Mouse (Mus musculus) limb, embryonic 14.5 days (tissue): ENCODE data around the gene Cyp4v3. TPM values are rescaled to one million over a fixed set of nuclear protein-coding genes. Genes with fewer than 3 reads are reported as not detected.

Experiments used
- ATAC-seq: fragments of 200-750 bp; cut with Nextera tagmentation; 2 replicates; pipeline ENCODE4 v1.8.0; 2017; ENCODE audit warnings: low read depth, moderate number of reproducible peaks, moderate TSS enrichment; ENCODE audit not compliant: low FRiP score
- DNase-seq: peaks from one replicate; pipeline ENCODE4 v3.0.0-alpha.2; 2015; ENCODE audit warnings: low spot score
- H3K27ac ChIP-seq: fragments of 300-500 bp; sonication (generic); replicated peaks from 2 replicates; pipeline ENCODE4 v1.5.1; 2014; ENCODE audit warnings: low read depth, mild to moderate bottlenecking, low read length, moderate library complexity, mixed read lengths
- H3K27me3 ChIP-seq: fragments of 300-500 bp; sonication (generic); 2 replicates; pipeline ENCODE4 v1.6.1; 2014; ENCODE audit warnings: low read length, mixed read lengths; ENCODE audit not compliant: control insufficient read depth, insufficient read depth
- H3K36me3 ChIP-seq: fragments of 300-500 bp; sonication (generic); 2 replicates; pipeline ENCODE4 v1.6.1; 2014; ENCODE audit warnings: mild to moderate bottlenecking, low read length, moderate library complexity, mixed read lengths; ENCODE audit not compliant: control insufficient read depth, insufficient read depth
- H3K4me1 ChIP-seq: fragments of 300-500 bp; sonication (generic); 2 replicates; pipeline ENCODE4 v1.6.1; 2014; ENCODE audit warnings: antibody characterized with exemption, low read length, mixed read lengths; ENCODE audit not compliant: control insufficient read depth, insufficient read depth
- H3K4me2 ChIP-seq: fragments of 300-500 bp; sonication (generic); replicated peaks from 2 replicates; pipeline ENCODE4 v1.6.1; 2014; ENCODE audit warnings: low read depth, mild to moderate bottlenecking, low read length, moderate library complexity; ENCODE audit not compliant: severe bottlenecking
- H3K4me3 ChIP-seq: fragments of 300-500 bp; sonication (generic); replicated peaks from 2 replicates; pipeline ENCODE4 v1.5.1; 2014; ENCODE audit warnings: low read length
- H3K9ac ChIP-seq: fragments of 300-500 bp; sonication (generic); 2 replicates; pipeline ENCODE4 v1.6.1; 2014; ENCODE audit warnings: mild to moderate bottlenecking, low read depth, low read length, moderate library complexity; ENCODE audit not compliant: severe bottlenecking
- H3K9me3 ChIP-seq: fragments of 300-500 bp; sonication (generic); 2 replicates; pipeline ENCODE4 v1.6.1; 2016; ENCODE audit warnings: low read length; ENCODE audit not compliant: control insufficient read depth
- POLR2A ChIP-seq: fragments of 200-500 bp; IDR thresholded peaks from 2 replicates; pipeline ENCODE4 v1.8.0; 2012; ENCODE audit warnings: inconsistent platforms, mild to moderate bottlenecking, moderate library complexity, borderline replicate concordance; ENCODE audit not compliant: insufficient read depth, insufficient read length; ENCODE audit errors: extremely low read depth
- WGBS: fragments of 180-500 bp; shearing (Covaris S2); extraction: QIAGEN DNeasy Blood & Tissue Kit; methylation state at CpG from one replicate; pipeline ENCODE4 v1.1.7; 2014; 5-methylcytosine and 5-hydroxymethylcytosine counted together
- polyA plus RNA-seq, 2 experiments: library from polyadenylated mRNA; depleted of rRNA in 1 of 2; stranded (reverse) in 1 of 2; unstranded in 1 of 2; fragments of >200 nt; fragmentation: Nextera tagmentation in 1 of 2; extraction: Ambion mirVana in 1 of 2; gene quantifications; 2 replicates each; pipeline versions ENCODE4 v1.2.1 to v1.2.3; 2012 to 2014

Cyp4v3 gene
- polyA plus RNA-seq (2012; rRNA removed) = 1.1 and 1.4 TPM in 2 replicates
- 0.98 and 2.2 TPM in 2 replicates for polyA plus RNA-seq (2014; fragmentation: Nextera tagmentation; extraction: Ambion mirVana)

- WGBS = 1% methylated on average over 41 of the region's 44 CpGs
- Histone ChIP-seq H3K4me3 (peak within 1 kb of the TSS; percentile 50), H3K36me3 (no peaks in the 10 kb centered on the region), H3K27me3 (no peaks in the 10 kb centered on the region), H3K27ac (no peak within 1 kb of the TSS), H3K4me2 (peak within 1 kb of the TSS; percentile 81), H3K4me1 (peaks cover 4% of the 10 kb centered on the region; the same call in 1 of the 2 replicates), H3K9ac (peak within 1 kb of the TSS; percentile 66), H3K9me3 (no peaks in the 10 kb centered on the region)
- ATAC-seq = peak; percentile 63
- peak; percentile 66 for DNase-seq
- peak; percentile 25; the same call in 1 of the 2 replicates for TF ChIP-seq POLR2A
Measured at GRCm38 (mm10) chr8:45332685-45333409, at the start of gene Cyp4v3. Cyp4v3 (minus strand) TSS chr8:45333216.

- H3K36me3 ChIP-seq = no peaks in the 10 kb centered on the region
- 2% methylated on average over 6 of the region's 6 CpGs for WGBS
- H3K4me1 ChIP-seq = peaks cover 11% of the 10 kb centered on the region; the same call in 1 of the 2 replicates
- ATAC-seq (no peak), DNase-seq (no peak)
- peak within 1 kb of the TSS; percentile 77 for H3K4me2 ChIP-seq
- H3K27ac ChIP-seq = no peak within 1 kb of the TSS
- peak within 1 kb of the TSS; percentile 33 for H3K4me3 ChIP-seq
- peak within 1 kb of the TSS; percentile 49 for H3K9ac ChIP-seq
- H3K9me3 ChIP-seq = no peaks in the 10 kb centered on the region
- no peak for TF ChIP-seq POLR2A
- 0 out of 2 replicates have a peak, but pooled peaks cover 7% of the 10 kb centered on the region for H3K27me3 ChIP-seq
Measured at GRCm38 (mm10) chr8:45381963-45382347, 48.9 kb upstream of the Cyp4v3 start, which contains the start of gene Fam149a. Fam149a (minus strand) TSS chr8:45382291.

- no peaks in the 10 kb centered on the region for H3K9me3 ChIP-seq
- H3K36me3 ChIP-seq = no peaks in the 10 kb centered on the region
- no peak for TF ChIP-seq POLR2A
- no peak for DNase-seq
- no peak overlapping the region for H3K27ac ChIP-seq
- peak overlapping the region; percentile 77 for H3K4me2 ChIP-seq
- H3K4me1 ChIP-seq = peaks cover 11% of the 10 kb centered on the region; the same call in 1 of the 2 replicates
- peak overlapping the region; percentile 33 for H3K4me3 ChIP-seq
- 0 out of 2 replicates have a peak, but pooled peaks cover 7% of the 10 kb centered on the region for H3K27me3 ChIP-seq
- 2% methylated on average over 38 of the region's 38 CpGs for WGBS
- no peak for ATAC-seq
- H3K9ac ChIP-seq = peak overlapping the region; percentile 49
Measured at GRCm38 (mm10) chr8:45381075-45381962, 48.3 kb upstream of the Cyp4v3 start.

- Histone ChIP-seq H3K4me3 (peak overlapping the region; percentile 33; the same call in 1 of the 2 replicates), H3K4me1 (peaks cover 11% of the 10 kb centered on the region; the same call in 1 of the 2 replicates), H3K27ac (no peak overlapping the region), H3K36me3 (no peaks in the 10 kb centered on the region), H3K9ac (no peak overlapping the region), H3K9me3 (no peaks in the 10 kb centered on the region), H3K4me2 (0 out of 2 replicates have a peak overlapping the region, but pooled peaks have one; percentile 77), H3K27me3 (0 out of 2 replicates have a peak, but pooled peaks cover 7% of the 10 kb centered on the region)
- TF ChIP-seq POLR2A = no peak
- DNase-seq (no peak), ATAC-seq (no peak)
- 20% methylated on average over 4 of the region's 4 CpGs for WGBS
Measured at GRCm38 (mm10) chr8:45380598-45380997, 47.6 kb upstream of the Cyp4v3 start.

GRCm38 (mm10) chr8:45374071-45374470 lies 41.1 kb upstream of the Cyp4v3 start:
- Histone ChIP-seq H3K9me3 (no peaks in the 10 kb centered on the region), H3K4me1 (peaks cover 6% of the 10 kb centered on the region), H3K4me3 (no peak overlapping the region), H3K4me2 (no peak overlapping the region), H3K9ac (no peak overlapping the region), H3K27me3 (no peaks in the 10 kb centered on the region), H3K27ac (no peak overlapping the region), H3K36me3 (no peaks in the 10 kb centered on the region)
- TF ChIP-seq POLR2A = no peak
- no peak for ATAC-seq
- WGBS = 82% methylated on average over 3 of the region's 3 CpGs
- no peak for DNase-seq
